Mouse (Mus musculus) activated CD4-positive, CD25-positive, alpha-beta regulatory T cell, adult 4 months (primary cell): Measurements from ENCODE around the gene Abcg2. TPM values are rescaled to one million over a fixed set of nuclear protein-coding genes. Genes with fewer than 3 reads are reported as not detected.
"Not testable (repeated sequence)": the region's sequence is repeated elsewhere in the genome, so short reads cannot be mapped to it uniquely, and the experiment has no call there.

Experiments
- ATAC-seq: one replicate; pipeline ENCODE4 v1.8.0; 2017
- polyA plus RNA-seq, 2 experiments: library from polyadenylated mRNA; unstranded; fragments of 100-300 nt; shearing (Covaris generic); gene quantifications; one replicate each; pipeline ENCODE4 v1.2.1; 2017

The Abcg2 gene
- 10 to 100 TPM; 14.9 to 15.6 TPM for polyA plus RNA-seq

DNA sequence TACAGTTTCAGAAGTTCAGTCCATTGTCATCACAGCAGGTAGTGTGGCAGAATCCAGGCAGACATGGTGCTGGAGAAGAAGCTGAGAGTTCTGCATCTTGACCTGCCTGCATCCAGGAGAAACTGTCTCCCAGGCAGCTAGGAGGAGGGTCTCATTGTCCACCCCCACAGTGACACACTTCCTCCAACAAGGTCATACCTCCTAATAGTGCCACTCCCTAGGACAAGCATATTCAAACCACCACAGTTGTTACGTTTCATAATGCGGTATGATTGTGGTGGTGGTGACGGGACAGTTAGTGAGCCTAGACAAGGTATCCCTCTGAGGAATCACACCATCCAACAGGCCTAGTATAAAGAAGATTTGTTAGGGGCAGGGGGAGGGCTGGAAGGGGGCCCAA lies at the start of gene Abcg2:
Gene Abcg2 (plus strand): TSS at position 301 of the 400 bp plus-strand sequence.
- ATAC-seq, result not testable (repeated sequence)

DNA sequence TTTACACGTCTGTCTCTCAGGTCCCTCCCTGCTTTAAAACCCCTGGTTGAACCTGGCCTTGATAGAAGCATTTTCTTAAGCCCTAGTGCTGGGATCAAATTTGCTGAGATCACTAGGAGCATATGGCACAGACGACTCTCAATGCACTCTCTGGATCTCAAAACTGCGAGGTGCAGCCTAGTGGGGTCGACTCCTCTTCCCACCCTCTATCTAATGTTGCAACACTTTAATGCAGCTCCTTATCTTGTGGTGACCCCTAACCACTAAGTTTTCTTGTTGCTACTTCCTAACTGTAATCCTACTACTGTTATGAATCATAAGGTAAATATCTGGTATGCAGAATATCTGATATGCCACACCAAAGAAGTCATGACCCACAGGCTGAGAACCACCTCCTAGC lies 44.1 kb upstream of the Abcg2 start:
- not testable (repeated sequence) for ATAC-seq

DNA sequence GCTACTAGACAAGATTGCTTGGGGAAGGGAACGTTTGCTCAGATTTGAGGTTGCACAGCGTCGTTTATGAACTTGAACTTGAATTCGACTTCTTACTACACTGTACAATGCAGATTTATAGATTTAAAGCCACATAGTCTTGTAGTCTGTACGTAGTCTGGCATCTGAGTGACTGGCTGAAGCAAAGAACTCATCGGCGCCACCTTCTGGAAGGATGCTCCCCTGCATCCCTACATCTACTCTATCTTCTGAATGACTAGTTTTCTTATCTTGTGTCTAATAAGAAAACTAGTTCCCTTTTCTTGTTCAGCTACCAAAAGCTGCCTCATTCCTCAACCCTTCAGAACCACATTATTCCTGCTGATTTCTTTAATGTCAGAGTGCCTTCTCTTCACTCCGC lies 41.5 kb upstream of the Abcg2 start:
- ATAC-seq, result not testable (repeated sequence)

- ATAC-seq, result not testable (repeated sequence)
These were observed 39.4 kb upstream of the Abcg2 start for GRCm38 (mm10) chr6:58544971-58545370.

DNA sequence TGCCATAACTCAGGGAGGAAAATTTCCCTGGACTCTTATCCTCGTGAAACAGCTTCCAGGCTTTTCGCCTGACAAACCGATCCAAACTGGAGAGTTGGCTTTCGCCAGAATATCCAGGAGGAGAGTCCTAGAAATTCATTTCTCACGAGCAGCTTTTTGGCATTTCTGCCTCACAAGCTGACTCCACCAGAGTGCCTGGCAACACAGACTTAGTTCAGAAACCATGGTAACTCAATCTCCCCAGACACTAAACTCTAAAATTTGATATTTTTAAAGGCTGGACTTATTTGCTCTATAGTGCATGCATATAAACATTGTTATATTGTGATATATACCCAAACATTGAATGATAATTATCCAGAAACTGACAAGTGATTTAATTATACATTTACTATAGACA lies 38.3 kb upstream of the Abcg2 start:
- not testable (repeated sequence) for ATAC-seq

GRCm38 (mm10) chr6:58546816-58547215 lies 37.5 kb upstream of the Abcg2 start:
- no peak for ATAC-seq

GRCm38 (mm10) chr6:58553812-58554211 lies 30.5 kb upstream of the Abcg2 start:
- not testable (repeated sequence) for ATAC-seq

- not testable (repeated sequence) for ATAC-seq
These were observed 9.9 kb downstream of the Abcg2 start for GRCm38 (mm10) chr6:58593987-58594844.

DNA sequence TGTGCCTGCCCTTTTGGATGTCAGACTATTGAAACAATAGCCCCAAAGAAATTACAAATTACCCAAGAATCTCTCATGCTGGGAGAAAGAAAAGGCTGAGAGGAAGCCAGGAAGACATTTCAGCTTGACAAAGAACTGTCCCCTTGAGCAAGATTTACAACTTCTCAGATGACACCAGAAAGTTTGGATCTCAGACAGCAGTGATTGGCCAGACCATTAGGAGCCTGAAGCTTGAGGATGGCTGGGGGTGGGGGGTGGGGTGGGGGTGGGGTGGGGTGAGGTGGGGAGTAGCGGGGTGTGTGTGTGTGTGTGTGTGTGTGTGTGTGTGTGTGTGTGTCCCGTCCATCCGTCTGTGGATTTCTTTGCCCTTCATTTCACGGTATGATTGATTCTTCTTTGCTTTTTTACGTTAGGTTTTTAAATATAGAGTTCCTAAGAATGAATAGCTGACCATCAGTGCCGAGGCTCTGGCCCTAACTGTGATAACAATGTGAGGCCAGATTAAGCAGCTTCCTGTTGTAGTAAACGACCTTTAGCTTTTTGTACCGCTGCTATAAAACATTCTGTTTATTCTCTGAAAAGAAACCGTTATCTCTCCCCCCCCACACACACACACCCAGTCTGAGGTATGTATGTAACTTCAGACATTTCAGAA lies 11.4 kb downstream of the Abcg2 start:
- not testable (repeated sequence) for ATAC-seq

DNA sequence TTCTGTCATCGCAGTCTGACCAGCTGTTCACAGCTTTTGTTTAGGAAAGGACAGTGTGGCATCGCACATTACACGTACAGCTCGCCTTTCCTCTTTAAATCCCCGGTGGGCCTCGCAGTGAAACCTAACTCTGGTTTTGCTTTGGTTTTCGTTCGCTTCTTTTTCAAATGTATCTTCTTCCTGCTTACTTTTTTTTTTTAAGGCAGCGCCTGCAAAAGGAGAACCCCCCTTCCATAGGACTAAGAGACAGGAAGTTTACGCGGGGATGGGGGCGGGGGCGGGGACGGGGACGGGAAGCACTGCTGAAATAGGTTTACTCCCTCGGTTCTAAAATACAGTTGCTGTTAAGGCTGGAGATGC lies 12.0 kb downstream of the Abcg2 start:
- ATAC-seq, result peak; percentile 67

DNA sequence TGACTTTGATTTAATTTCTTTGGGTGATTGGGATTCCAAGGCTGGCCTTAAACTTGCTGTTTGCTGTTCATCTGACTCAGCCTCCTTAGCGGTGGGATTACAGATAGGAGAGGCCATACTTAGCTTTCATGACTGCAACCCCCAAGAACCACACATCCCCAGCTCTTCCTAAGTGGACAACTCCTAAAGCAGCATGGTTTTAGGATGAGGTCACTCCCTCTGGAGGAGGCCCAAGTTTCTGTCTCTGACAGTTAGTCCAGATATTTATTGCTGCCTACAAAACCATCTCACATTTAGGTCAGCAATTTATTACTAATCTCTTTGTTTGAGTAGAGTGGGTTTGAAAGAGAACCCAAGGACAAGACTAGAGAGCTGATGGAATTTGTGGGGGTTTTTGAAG lies 17.8 kb downstream of the Abcg2 start:
- ATAC-seq, result not testable (repeated sequence)

GRCm38 (mm10) chr6:58602991-58603390 lies 18.7 kb downstream of the Abcg2 start:
- ATAC-seq, result not testable (repeated sequence)

GRCm38 (mm10) chr6:58603485-58604090 lies 19.3 kb downstream of the Abcg2 start:
- ATAC-seq, result peak; percentile 64

GRCm38 (mm10) chr6:58606642-58607041 lies 22.3 kb downstream of the Abcg2 start:
- no peak for ATAC-seq

DNA sequence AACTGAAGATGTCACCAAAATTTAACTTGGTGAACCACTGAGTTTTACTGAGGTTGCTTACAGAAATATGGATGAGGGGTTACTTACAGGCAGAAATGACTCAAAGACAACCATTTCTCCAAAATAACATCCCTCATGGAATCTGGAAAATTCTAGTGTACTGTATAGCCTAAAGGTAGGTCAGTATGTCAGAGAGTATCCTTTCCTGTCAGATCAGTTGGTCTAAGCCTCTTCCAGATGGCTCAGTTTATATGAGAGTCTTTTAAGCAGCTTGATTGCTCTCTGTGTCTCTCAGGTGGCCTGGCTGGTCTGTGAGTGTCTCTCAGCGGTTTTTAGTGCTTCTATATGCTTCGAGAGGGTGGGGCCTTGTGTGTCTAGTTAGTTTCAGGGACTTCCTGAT lies 24.1 kb downstream of the Abcg2 start:
- ATAC-seq, result no peak

- ATAC-seq, result no peak
These were observed 25.8 kb downstream of the Abcg2 start for GRCm38 (mm10) chr6:58609919-58610759.

- no peak for ATAC-seq
These were observed 26.7 kb downstream of the Abcg2 start for GRCm38 (mm10) chr6:58610760-58611654.

GRCm38 (mm10) chr6:58624126-58624525 lies 39.8 kb downstream of the Abcg2 start:
- ATAC-seq, result no peak

DNA sequence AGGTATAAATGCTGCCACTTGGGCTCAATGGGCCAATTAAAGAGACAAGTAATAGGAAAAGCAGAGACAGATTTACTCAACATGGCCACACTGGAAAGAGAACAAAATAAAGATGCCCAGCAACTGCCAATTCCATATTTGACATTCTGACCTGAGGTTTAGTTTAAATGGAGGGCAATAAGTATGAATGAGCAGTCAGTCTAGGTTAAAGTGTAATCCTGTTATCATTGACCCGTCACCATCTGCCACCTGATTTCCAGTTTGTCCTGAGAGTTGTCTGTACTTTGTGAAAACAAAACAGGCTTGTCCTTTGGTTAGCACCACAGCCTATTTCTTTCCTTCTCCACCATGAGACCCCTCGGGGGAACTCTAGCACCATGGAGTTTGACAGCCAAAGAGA lies 44.9 kb downstream of the Abcg2 start:
- no peak for ATAC-seq

DNA sequence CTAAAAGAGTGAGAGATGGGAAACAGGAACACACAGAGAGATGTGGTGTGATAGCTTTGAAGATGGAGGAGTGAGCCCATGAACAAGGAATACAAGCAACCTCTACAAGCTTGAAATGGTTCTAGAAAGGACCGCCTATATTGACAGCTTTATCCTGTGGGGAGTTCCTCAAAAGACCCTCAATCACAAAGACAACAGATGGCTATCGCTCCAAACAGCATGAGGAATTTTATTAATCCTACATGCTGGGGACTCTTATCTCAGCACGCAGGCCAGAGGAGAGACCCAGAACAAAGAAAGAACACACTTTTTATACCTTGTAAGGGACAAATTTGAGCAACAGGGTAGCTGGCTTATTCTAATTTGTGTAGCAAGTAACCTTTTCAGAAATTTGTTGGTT lies 48.1 kb downstream of the Abcg2 start:
- ATAC-seq, result no peak

DNA sequence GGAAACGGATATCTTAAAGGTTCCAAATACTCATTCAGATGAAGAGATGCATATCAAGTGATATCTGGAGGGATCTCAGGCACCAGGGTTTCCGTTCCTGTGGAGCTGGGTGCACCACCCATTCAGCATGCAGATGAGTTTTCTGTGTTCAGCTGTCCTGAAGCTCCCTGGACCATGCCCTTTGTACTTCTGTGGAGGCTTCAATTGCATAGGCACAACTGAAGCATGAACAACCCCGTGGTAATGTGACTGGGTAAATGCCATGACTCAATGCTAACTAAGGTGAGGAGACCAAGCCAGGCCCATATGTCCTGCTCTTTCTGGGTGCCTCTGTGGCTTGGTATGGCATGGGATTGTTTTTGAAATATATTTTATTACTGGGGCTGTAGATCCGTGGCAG lies 49.4 kb downstream of the Abcg2 start:
- ATAC-seq, result no peak

GRCm38 (mm10) chr6:58638566-58638965 lies 54.2 kb downstream of the Abcg2 start:
- ATAC-seq, result no peak
